Mouse (Mus musculus): ENCODE measurements at regions not wholly inside any gene's neighbourhood (a gene's known extent, or its start where the extent isn't known, plus 50 kb on each side); places are given as distances from the start of the nearest gene placed in this dataset.

GRCm38 (mm10) chr9:116330796-116331195, 155.6 kb upstream of the Tgfbr2 start:
- no peak overlapping the region for H3K4me3 ChIP-seq (replicated peaks; ENCODE audit: control insufficient read depth, low read depth, low read length)
- TF ChIP-seq CTCF (IDR thresholded peaks at IDR 0.05; ENCODE audit: control insufficient read depth, insufficient read depth, low read length), result no peak
- TF ChIP-seq POLR2A (IDR thresholded peaks at IDR 0.05; ENCODE audit: borderline replicate concordance, control insufficient read depth, low read depth, low read length), result no peak
- no peak overlapping the region for H3K27ac ChIP-seq (ENCODE audit: control insufficient read depth, insufficient read depth, low read depth, low read length, poor library complexity)
- peaks cover 2% of the 10 kb centered on the region; the same call in 1 of the 2 replicates for H3K4me1 ChIP-seq (ENCODE audit: control insufficient read depth, insufficient read depth, low read length)
- 13% methylated on average over 5 of the region's 5 CpGs for WGBS

- 5% methylated on average over 5 of the region's 5 CpGs for WGBS
- no peak overlapping the region for H3K27ac ChIP-seq (ENCODE audit: control insufficient read depth, insufficient read depth, low read depth, low read length, poor library complexity)
- H3K4me3 ChIP-seq (replicated peaks; ENCODE audit: control insufficient read depth, low read depth, low read length), result no peak overlapping the region
- H3K4me1 ChIP-seq (ENCODE audit: control insufficient read depth, insufficient read depth, low read length), result peaks cover 2% of the 10 kb centered on the region; the same call in 1 of the 2 replicates
- TF ChIP-seq CTCF (IDR thresholded peaks at IDR 0.05; ENCODE audit: control insufficient read depth, insufficient read depth, low read length) (no peak), POLR2A (IDR thresholded peaks at IDR 0.05; ENCODE audit: borderline replicate concordance, control insufficient read depth, low read depth, low read length) (no peak)
Observed at GRCm38 (mm10) chr9:116329147-116329546, 154.0 kb upstream of the Tgfbr2 start.

- TF ChIP-seq POLR2A (IDR thresholded peaks at IDR 0.05; ENCODE audit: borderline replicate concordance, control insufficient read depth, low read depth, low read length), result no peak
- TF ChIP-seq CTCF (IDR thresholded peaks at IDR 0.05; ENCODE audit: control insufficient read depth, insufficient read depth, low read length), result no peak
- WGBS, result 34% methylated on average over 3 of the region's 3 CpGs
- peaks cover 2% of the 10 kb centered on the region; the same call in 1 of the 2 replicates for H3K4me1 ChIP-seq (ENCODE audit: control insufficient read depth, insufficient read depth, low read length)
- H3K27ac ChIP-seq (ENCODE audit: control insufficient read depth, insufficient read depth, low read depth, low read length, poor library complexity), result no peak overlapping the region
- no peak overlapping the region for H3K4me3 ChIP-seq (replicated peaks; ENCODE audit: control insufficient read depth, low read depth, low read length)
Observed at GRCm38 (mm10) chr9:116328201-116328600, 153.0 kb upstream of the Tgfbr2 start.

DNA sequence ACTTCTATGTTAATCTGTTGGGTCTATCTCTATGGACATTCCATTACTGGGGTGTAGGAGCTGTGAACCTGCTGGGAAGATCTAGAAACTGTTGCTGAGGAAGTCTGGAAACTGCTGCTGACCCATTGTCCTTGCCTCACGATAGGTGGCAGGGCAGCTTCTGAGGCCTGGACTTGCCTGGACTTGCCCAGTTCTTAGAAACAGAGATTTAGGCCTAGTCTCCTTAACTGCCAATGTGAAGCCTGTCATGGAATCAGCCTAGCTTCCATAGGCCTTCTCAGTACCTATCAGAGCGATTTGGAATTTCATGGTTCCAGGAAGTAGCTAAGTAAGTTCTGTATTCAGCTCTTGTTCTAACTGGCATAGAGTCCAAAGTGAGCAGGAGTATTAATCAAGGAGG, 151.9 kb upstream of the Tgfbr2 start:
- 87% methylated on average over 2 of the region's 2 CpGs for WGBS
- Histone ChIP-seq H3K27ac (ENCODE audit: control insufficient read depth, insufficient read depth, low read depth, low read length, poor library complexity) (no peak overlapping the region), H3K4me1 (ENCODE audit: control insufficient read depth, insufficient read depth, low read length) (peaks cover 2% of the 10 kb centered on the region; the same call in 1 of the 2 replicates), H3K4me3 (replicated peaks; ENCODE audit: control insufficient read depth, low read depth, low read length) (no peak overlapping the region)
- TF ChIP-seq CTCF (IDR thresholded peaks at IDR 0.05; ENCODE audit: control insufficient read depth, insufficient read depth, low read length) (no peak), POLR2A (IDR thresholded peaks at IDR 0.05; ENCODE audit: borderline replicate concordance, control insufficient read depth, low read depth, low read length) (no peak)

DNA sequence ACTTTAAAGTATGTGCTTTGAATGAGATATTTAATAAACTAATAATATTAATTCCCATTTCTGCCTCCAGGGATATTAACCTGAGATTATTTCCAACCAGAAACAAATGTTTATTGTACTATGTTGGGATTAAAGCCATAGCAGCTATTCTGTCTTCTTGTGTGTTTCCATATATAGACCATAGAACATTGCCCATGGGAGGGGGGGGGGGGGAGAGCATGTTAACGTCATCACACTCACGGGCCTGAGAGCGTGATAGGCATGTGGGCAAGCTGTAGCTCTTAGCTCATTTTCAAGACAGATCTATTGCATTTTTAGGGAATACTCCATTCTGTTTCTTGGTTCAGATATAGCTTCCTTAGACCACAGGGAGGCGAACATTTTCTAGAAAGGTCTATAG, 149.8 kb upstream of the Tgfbr2 start:
- 62% methylated on average over 4 of the region's 4 CpGs for WGBS
- Histone ChIP-seq H3K4me3 (replicated peaks; ENCODE audit: control insufficient read depth, low read depth, low read length) (no peak overlapping the region), H3K27ac (ENCODE audit: control insufficient read depth, insufficient read depth, low read depth, low read length, poor library complexity) (no peak overlapping the region), H3K4me1 (ENCODE audit: control insufficient read depth, insufficient read depth, low read length) (no peaks in the 10 kb centered on the region; the same call in 1 of the 2 replicates)
- TF ChIP-seq CTCF (IDR thresholded peaks at IDR 0.05; ENCODE audit: control insufficient read depth, insufficient read depth, low read length), result no peak
- no peak for TF ChIP-seq POLR2A (IDR thresholded peaks at IDR 0.05; ENCODE audit: borderline replicate concordance, control insufficient read depth, low read depth, low read length)

DNA sequence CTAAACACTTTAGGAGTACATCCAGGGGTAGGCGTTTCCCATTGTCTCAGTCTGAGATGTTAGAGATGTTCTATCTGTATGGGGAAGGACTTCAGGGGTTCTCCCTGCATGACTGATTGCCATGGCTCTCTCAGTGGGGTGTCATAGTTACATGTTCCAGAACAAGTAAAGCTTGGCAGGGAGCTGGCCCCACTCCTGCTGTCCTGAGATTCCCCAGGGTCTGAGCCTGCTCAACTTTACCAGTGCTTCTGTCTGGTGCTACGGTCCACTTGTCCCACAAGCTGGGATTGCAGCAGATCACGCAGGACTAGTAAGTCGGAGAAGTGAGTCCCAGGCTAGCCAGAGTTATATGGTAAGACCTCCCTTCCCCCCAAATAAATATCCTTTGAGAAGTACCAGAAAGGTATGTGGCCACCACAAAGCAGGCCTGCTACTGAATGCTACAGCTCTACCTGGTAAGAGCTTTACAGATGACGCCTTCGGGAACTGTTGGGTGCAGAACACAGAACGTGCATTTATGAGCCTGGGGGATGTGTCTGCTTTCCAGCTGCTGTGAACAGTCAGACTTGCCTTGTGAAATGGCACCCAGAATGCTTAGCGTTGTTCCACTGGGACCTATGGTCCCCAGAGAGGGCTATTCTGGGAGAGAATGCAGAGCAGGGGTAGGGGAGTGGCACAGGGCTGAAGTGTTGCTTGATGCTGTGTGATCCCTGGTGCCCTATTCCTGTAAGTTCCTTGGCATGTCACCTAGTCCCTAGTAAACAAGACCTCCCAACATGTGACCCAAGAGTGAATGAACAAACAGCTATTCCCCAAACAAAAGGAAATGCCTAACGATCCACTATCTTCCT, 148.9 kb upstream of the Tgfbr2 start:
- TF ChIP-seq POLR2A (IDR thresholded peaks at IDR 0.05; ENCODE audit: borderline replicate concordance, control insufficient read depth, low read depth, low read length), result no peak
- TF ChIP-seq CTCF (IDR thresholded peaks at IDR 0.05; ENCODE audit: control insufficient read depth, insufficient read depth, low read length), result no peak
- Histone ChIP-seq H3K27ac (ENCODE audit: control insufficient read depth, insufficient read depth, low read depth, low read length, poor library complexity) (no peak overlapping the region), H3K4me3 (replicated peaks; ENCODE audit: control insufficient read depth, low read depth, low read length) (no peak overlapping the region), H3K4me1 (ENCODE audit: control insufficient read depth, insufficient read depth, low read length) (no peaks in the 10 kb centered on the region; the same call in 1 of the 2 replicates)
- 78% methylated on average over 9 of the region's 9 CpGs for WGBS

DNA sequence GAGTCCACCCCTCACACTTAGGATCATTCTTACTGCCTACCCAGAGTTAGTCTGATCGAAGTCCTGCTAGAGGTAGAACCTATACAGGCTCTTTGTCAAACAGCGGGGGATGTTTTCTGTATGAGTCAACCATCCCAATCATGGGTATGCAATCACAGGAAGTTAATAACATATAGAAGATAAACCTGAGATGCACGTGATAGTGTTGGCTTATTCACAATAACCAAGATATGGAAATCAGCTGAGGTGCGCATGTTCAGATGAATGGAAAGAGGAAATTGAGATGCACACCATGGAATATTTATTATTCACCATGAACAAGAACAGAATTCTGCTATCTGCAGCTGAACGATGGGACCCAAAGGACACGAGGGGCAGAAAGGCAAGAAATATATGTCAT, 146.7 kb upstream of the Tgfbr2 start:
- no peak for TF ChIP-seq CTCF (IDR thresholded peaks at IDR 0.05; ENCODE audit: control insufficient read depth, insufficient read depth, low read length)
- no peak for TF ChIP-seq POLR2A (IDR thresholded peaks at IDR 0.05; ENCODE audit: borderline replicate concordance, control insufficient read depth, low read depth, low read length)
- Histone ChIP-seq H3K4me1 (ENCODE audit: control insufficient read depth, insufficient read depth, low read length) (no peaks in the 10 kb centered on the region), H3K4me3 (replicated peaks; ENCODE audit: control insufficient read depth, low read depth, low read length) (no peak overlapping the region), H3K27ac (ENCODE audit: control insufficient read depth, insufficient read depth, low read depth, low read length, poor library complexity) (no peak overlapping the region)
- 82% methylated on average over 6 of the region's 6 CpGs for WGBS

DNA sequence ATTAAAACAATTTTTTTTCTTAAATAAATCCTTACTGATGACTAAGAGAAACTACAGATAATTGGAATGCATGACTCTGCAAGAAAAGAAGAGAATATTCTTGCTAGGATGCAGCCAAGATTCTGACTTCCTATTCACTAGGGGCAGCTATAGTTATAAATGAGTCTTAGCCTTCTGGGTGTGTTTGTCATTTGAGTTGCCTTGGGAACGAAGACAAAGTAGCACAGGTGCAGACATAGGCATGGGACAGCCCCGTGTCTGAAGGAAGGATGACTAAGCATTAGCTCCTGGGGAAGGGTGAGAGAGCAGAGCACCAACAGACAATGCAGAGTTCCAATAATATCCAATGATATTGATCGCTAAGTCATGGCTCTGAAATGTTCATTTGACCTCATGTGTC, 144.3 kb upstream of the Tgfbr2 start:
- TF ChIP-seq POLR2A (IDR thresholded peaks at IDR 0.05; ENCODE audit: borderline replicate concordance, control insufficient read depth, low read depth, low read length) (no peak), CTCF (IDR thresholded peaks at IDR 0.05; ENCODE audit: control insufficient read depth, insufficient read depth, low read length) (no peak)
- H3K4me3 ChIP-seq (replicated peaks; ENCODE audit: control insufficient read depth, low read depth, low read length), result no peak overlapping the region
- no peaks in the 10 kb centered on the region for H3K4me1 ChIP-seq (ENCODE audit: control insufficient read depth, insufficient read depth, low read length)
- WGBS, result 44% methylated on average over 3 of the region's 3 CpGs
- no peak overlapping the region for H3K27ac ChIP-seq (ENCODE audit: control insufficient read depth, insufficient read depth, low read depth, low read length, poor library complexity)
